Mouse (Mus musculus) hindbrain, embryonic 16.5 days (tissue): ENCODE measurements at regions not wholly inside any gene's neighbourhood (a gene's known extent, or its start where the extent isn't known, plus 50 kb on each side); places are given as distances from the start of the nearest gene placed in this dataset.
A peak's percentile ranks its signal among the peaks of the same experiment; 100 is the strongest.

Source experiments
- ATAC-seq: fragments of 200-750 bp; cut with Nextera tagmentation; 2 replicates; pipeline ENCODE4 v1.8.0; 2017; ENCODE audit warnings: moderate TSS enrichment, moderate library complexity
- H3K27ac ChIP-seq: fragments of 300-500 bp; sonication (generic); 2 replicates; pipeline ENCODE4 v1.5.1; 2014; ENCODE audit warnings: low read depth, mild to moderate bottlenecking, control low read depth, low read length, moderate library complexity
- H3K27me3 ChIP-seq: fragments of 300-500 bp; sonication (generic); replicated peaks from 2 replicates; pipeline ENCODE4 v1.6.1; 2014; ENCODE audit warnings: low read length; ENCODE audit not compliant: control insufficient read depth, insufficient read depth
- H3K36me3 ChIP-seq: fragments of 300-500 bp; sonication (generic); 2 replicates; pipeline ENCODE4 v1.6.1; 2014; ENCODE audit warnings: mild to moderate bottlenecking, low read length, moderate library complexity, mixed read lengths; ENCODE audit not compliant: control insufficient read depth, insufficient read depth
- H3K4me1 ChIP-seq: fragments of 300-500 bp; sonication (generic); 2 replicates; pipeline ENCODE4 v1.6.1; 2014; ENCODE audit warnings: low read depth, low read length; ENCODE audit not compliant: control insufficient read depth, insufficient read depth
- H3K4me2 ChIP-seq: fragments of 300-500 bp; sonication (generic); 2 replicates; pipeline ENCODE4 v1.6.1; 2014; ENCODE audit warnings: mild to moderate bottlenecking, low read length, control low read depth, moderate library complexity
- H3K4me3 ChIP-seq: fragments of 300-500 bp; sonication (generic); 2 replicates; pipeline ENCODE4 v1.5.1; 2014; ENCODE audit warnings: mild to moderate bottlenecking, low read length, control low read depth, moderate library complexity
- H3K9ac ChIP-seq: fragments of 300-500 bp; sonication (generic); 2 replicates; pipeline ENCODE4 v1.6.1; 2014; ENCODE audit warnings: low read depth, mild to moderate bottlenecking, control low read depth, low read length, moderate library complexity
- H3K9me3 ChIP-seq: fragments of 300-500 bp; sonication (generic); 2 replicates; pipeline ENCODE4 v1.6.1; 2014; ENCODE audit warnings: mild to moderate bottlenecking, low read length, moderate library complexity; ENCODE audit not compliant: control insufficient read depth
- WGBS: fragments of 180-500 bp; shearing (Covaris S2); extraction: QIAGEN DNeasy Blood & Tissue Kit; methylation state at CpG from one replicate; pipeline ENCODE4 v1.1.7; 2014; 5-methylcytosine and 5-hydroxymethylcytosine counted together

GRCm38 (mm10) chr12:92509494-92509893 lies 660.5 kb upstream of the Sel1l start:
- Histone ChIP-seq H3K4me2 (no peak overlapping the region), H3K9ac (no peak overlapping the region), H3K36me3 (no peaks in the 10 kb centered on the region), H3K9me3 (no peaks in the 10 kb centered on the region), H3K27ac (no peak overlapping the region), H3K27me3 (no peaks in the 10 kb centered on the region), H3K4me3 (no peak overlapping the region), H3K4me1 (no peaks in the 10 kb centered on the region)
- ATAC-seq, result no peak
- WGBS, result 84% methylated on average over 7 of the region's 7 CpGs

DNA sequence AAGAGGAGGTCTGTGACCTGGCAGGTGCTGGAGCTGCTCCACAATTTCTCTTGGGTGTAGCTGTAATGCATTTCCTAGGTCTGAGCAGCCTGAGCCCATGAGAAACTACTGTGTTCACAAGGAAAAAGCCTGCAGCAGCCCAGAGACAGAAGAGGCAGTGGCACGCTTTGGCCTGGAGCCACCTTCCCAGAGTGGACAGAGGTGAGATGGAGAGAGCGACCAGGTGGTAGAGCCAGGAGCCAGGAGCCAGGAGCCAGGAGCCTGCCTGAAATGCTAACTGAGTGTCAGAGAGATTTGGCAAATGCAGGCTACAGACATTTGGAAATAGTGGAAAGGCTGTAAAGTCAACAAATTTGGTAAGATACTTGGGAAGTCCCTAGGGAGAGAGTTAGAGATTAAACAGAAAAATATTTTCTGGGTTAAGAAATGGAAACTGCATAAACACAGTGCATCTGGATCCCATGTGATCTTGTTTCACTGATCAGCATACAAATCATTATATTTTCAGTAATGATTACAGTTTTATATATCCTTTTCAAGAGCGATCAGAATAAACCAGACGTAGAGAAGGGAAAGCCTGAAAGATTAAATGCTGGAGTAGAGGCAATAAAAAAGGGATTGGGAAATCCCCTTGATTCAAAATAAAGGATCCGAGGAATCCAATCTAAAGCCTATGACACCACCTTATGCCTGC lies 660.0 kb upstream of the Sel1l start:
- H3K27ac ChIP-seq, result no peak overlapping the region
- no peak overlapping the region for H3K4me2 ChIP-seq
- no peaks in the 10 kb centered on the region for H3K4me1 ChIP-seq
- no peaks in the 10 kb centered on the region for H3K36me3 ChIP-seq
- no peaks in the 10 kb centered on the region for H3K9me3 ChIP-seq
- ATAC-seq, result no peak
- WGBS, result 83% methylated on average over 5 of the region's 5 CpGs
- no peak overlapping the region for H3K9ac ChIP-seq
- H3K4me3 ChIP-seq, result no peak overlapping the region
- H3K27me3 ChIP-seq, result no peaks in the 10 kb centered on the region

DNA sequence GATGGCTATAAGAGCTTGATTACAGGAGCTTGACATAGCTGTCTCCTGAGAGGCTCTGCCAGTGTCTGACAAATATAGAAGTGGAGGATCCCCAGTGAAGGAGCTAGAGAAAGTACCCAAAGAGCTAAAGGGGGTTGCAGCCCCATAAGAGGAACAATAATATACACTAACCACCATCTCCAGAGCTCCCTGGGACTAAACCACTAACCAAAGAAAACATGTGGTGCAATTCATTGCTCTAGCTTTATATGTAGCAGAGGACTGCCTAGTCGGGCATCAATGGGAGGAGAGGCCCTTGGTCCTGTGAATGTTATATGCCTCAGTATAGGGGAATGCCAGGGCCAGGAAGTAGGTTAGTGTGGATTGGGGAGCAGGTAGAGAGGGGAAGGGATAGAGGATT lies 635.0 kb upstream of the Sel1l start:
- no peak for ATAC-seq
- Histone ChIP-seq H3K36me3 (no peaks in the 10 kb centered on the region), H3K9ac (no peak overlapping the region), H3K4me1 (no peaks in the 10 kb centered on the region), H3K4me2 (no peak overlapping the region), H3K27me3 (no peaks in the 10 kb centered on the region), H3K4me3 (no peak overlapping the region), H3K9me3 (no peaks in the 10 kb centered on the region), H3K27ac (no peak overlapping the region)
- 81% methylated on average over 1 of the region's 1 CpGs for WGBS

DNA sequence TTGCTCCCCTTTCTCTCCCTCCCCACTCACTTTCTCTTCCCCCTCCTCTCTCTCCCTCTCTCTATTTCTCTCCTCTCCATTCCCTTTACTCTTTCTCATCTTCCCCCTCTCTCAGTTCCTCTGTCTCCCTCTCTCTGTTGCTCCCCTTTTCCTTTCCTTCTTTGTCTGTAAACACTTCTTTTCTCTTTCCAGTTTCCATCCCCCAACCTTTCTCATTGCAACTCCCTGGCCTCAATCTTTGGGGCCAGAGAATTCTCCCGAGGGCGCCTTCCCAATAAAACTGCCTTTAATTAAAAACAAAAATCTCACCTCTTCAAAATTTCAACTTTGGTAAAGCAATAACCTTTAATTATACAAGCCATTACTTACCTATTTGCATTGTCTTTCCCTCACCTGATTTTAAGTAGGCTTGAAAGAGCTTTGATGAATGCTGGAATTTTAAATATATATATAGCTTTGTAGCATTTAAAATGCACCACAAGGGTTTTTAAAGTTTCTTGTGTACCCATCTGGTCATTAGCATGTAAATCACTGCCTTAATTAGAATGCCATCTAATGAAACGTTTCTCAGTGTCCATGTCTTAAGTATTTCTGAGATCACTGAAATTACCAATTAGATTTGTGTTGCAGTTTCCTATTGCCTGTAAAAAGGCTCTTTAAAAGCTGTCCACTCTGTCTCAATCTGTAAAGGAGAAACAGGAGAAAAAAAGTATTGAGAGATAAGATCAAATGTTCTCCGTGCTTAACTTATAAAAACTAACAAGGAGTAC lies 625.5 kb upstream of the Sel1l start:
- H3K9me3 ChIP-seq, result no peaks in the 10 kb centered on the region
- H3K4me2 ChIP-seq, result no peak overlapping the region
- ATAC-seq, result no peak
- H3K4me3 ChIP-seq, result no peak overlapping the region
- WGBS, result 59% methylated on average over 4 of the region's 4 CpGs
- no peaks in the 10 kb centered on the region for H3K36me3 ChIP-seq
- H3K9ac ChIP-seq, result no peak overlapping the region
- H3K27ac ChIP-seq, result no peak overlapping the region
- no peaks in the 10 kb centered on the region for H3K4me1 ChIP-seq
- H3K27me3 ChIP-seq, result no peaks in the 10 kb centered on the region

GRCm38 (mm10) chr12:92451110-92451818 lies 602.3 kb upstream of the Sel1l start:
- Histone ChIP-seq H3K4me1 (no peaks in the 10 kb centered on the region), H3K9ac (no peak overlapping the region), H3K4me2 (no peak overlapping the region), H3K27ac (no peak overlapping the region), H3K4me3 (no peak overlapping the region), H3K36me3 (no peaks in the 10 kb centered on the region), H3K27me3 (no peaks in the 10 kb centered on the region), H3K9me3 (no peaks in the 10 kb centered on the region)
- no peak for ATAC-seq
- 49% methylated on average over 6 of the region's 6 CpGs for WGBS

GRCm38 (mm10) chr12:92418458-92418857 lies 569.5 kb upstream of the Sel1l start:
- Histone ChIP-seq H3K36me3 (no peaks in the 10 kb centered on the region), H3K27me3 (no peaks in the 10 kb centered on the region), H3K4me1 (no peaks in the 10 kb centered on the region), H3K27ac (no peak overlapping the region), H3K4me3 (no peak overlapping the region), H3K9me3 (no peaks in the 10 kb centered on the region), H3K9ac (no peak overlapping the region), H3K4me2 (no peak overlapping the region)
- WGBS, result 60% methylated on average over 4 of the region's 4 CpGs
- 0 out of 2 replicates have a peak, but pooled peaks have one; percentile 42 for ATAC-seq

DNA sequence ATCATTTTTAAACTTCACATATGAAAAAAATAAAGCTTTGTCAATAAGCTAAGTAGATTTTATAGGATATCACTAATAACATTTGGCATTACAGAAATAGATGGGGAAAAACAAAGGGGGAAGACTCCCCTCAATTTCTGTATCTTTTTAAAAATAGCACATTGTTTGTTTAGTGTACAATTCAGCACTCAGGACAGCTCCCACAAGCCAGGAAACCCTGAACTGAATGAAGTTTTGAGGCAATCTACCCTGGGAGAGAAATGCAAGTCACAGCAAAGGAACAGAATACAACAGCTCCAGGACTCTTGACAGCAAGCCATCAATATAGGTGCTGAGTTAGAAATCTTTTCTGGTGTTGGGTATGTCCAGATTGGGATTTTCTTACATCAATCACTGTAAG lies 556.5 kb upstream of the Sel1l start:
- Histone ChIP-seq H3K4me1 (no peaks in the 10 kb centered on the region), H3K36me3 (no peaks in the 10 kb centered on the region), H3K9ac (no peak overlapping the region), H3K4me3 (no peak overlapping the region), H3K27ac (no peak overlapping the region), H3K9me3 (peaks cover 2% of the 10 kb centered on the region; the same call in 1 of the 2 replicates), H3K4me2 (no peak overlapping the region), H3K27me3 (no peaks in the 10 kb centered on the region)
- no peak for ATAC-seq

DNA sequence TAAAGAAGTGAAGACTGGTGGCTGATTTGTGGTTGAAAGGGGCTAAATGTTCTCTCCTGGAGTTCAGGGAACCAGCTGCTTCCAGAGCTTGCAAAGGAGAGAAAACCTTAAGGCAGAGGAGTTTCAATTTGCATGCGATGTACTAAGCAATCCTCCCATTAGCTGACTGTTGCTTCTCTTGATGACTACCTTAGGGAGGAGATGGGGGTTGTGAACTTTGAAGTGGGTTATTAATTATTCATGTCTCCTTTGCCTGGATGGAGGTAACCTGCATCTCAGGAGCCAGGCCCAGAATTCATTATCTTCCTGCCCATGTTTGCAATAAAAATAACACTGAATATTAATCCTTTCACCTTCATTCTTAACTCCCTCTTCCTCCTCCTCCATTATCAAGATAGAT lies 552.0 kb upstream of the Sel1l start:
- H3K4me2 ChIP-seq, result no peak overlapping the region
- no peaks in the 10 kb centered on the region for H3K27me3 ChIP-seq
- no peaks in the 10 kb centered on the region for H3K36me3 ChIP-seq
- WGBS, result 13% methylated on average over 1 of the region's 1 CpGs
- no peak for ATAC-seq
- no peak overlapping the region for H3K4me3 ChIP-seq
- no peak overlapping the region for H3K9ac ChIP-seq
- no peaks in the 10 kb centered on the region for H3K9me3 ChIP-seq
- no peak overlapping the region for H3K27ac ChIP-seq
- no peaks in the 10 kb centered on the region for H3K4me1 ChIP-seq

DNA sequence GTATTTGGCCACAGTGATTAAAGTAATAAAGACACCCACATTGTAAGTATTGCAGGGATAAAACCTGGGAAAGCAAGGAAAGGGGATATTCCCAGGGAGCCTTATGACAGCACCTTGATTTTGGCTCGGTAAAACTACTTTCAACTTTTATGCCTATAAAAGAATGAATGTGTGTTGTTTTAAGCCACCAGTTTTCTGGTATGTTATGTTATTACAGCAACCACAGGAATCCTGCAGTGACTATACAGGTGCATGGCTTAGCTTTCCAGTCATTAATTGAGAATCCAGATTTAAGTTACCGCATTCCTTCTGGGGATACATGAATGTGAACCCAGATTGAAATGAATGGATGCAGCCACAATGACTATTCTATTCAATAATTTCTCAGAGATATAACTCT lies 537.2 kb upstream of the Sel1l start:
- no peaks in the 10 kb centered on the region for H3K27me3 ChIP-seq
- no peak for ATAC-seq
- no peaks in the 10 kb centered on the region for H3K36me3 ChIP-seq
- H3K27ac ChIP-seq, result no peak overlapping the region
- H3K4me2 ChIP-seq, result no peak overlapping the region
- no peaks in the 10 kb centered on the region for H3K9me3 ChIP-seq
- no peak overlapping the region for H3K9ac ChIP-seq
- H3K4me3 ChIP-seq, result no peak overlapping the region
- WGBS, result 86% methylated on average over 2 of the region's 2 CpGs
- H3K4me1 ChIP-seq, result peaks cover 5% of the 10 kb centered on the region; the same call in 1 of the 2 replicates
